Mouse (Mus musculus): ENCODE data around the gene Samd9l. TPM values are rescaled to one million over a fixed set of nuclear protein-coding genes. Genes with fewer than 3 reads are reported as not detected.

Samd9l gene
- polyA plus RNA-seq, 1 experiment from 2014 or later = 0.43 TPM

Other genes with a start within 250 kb of the Samd9l start
- 1.1 and 1.9 TPM in 2 replicates for gene Hepacam2, start 98.7 kb upstream of the Samd9l start, polyA plus RNA-seq (2015; fragmentation: Nextera tagmentation; extraction: Ambion mirVana)
- gene Vps50, start 98.8 kb upstream of the Samd9l start, polyA plus RNA-seq (2015; fragmentation: Nextera tagmentation; extraction: Ambion mirVana) = 46.2 and 48.5 TPM in 2 replicates